Comparison of ENCODE assay signal across 8 mouse cellular contexts in the genomic region with DNA sequence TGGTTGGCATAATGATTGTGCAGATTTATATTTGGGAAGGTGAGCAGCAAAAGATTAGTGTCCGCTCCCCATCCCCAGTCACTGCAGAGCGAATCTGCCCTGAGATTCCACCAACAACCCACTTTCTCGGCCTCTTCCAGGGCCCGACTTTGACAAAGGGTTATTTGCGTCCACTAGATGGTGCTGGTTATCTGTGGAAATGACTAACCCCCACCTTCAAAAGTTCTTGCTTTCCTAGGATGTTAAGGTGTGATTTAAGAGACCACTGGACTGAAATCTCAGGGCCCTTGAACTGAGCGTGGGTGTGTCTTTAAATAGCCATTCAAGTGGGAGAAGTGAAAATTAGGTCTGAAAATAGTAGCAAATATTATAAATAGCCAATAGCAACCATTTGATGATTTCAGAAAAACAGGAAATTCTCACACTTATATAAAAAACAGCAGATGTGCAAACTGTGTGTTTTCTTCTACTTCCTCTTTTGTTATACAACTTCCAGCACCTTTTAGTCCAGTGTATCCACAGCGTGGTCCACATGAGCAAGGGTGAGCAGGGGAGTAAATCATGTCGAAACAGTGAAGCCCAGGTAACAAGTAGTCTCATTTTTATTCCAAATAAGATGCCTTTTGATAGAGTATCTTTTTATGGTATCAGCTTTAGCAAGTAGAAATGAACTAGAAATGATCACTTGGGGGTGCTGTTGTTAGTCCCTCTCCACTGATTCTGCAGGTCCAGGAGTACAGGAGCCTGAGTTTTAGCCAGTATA. TPM values are rescaled to one million over a fixed set of nuclear protein-coding genes. Genes with fewer than 3 reads are reported as not detected.
A peak's percentile ranks its signal among the peaks of the same experiment; 100 is the strongest.
DNase-seq lines count a peak whose midpoint lies in the region; ATAC-seq lines count a peak whose summit lies in the region.

No protein-coding gene starts in this region.

- 19% methylated on average over 8 of the region's 8 CpGs for WGBS in intestine, embryonic 14.5 days
- whole genome bisulfite sequencing in intestine, embryonic 16.5 days, result 20% methylated on average over 8 of the region's 8 CpGs
- 26% methylated on average over 8 of the region's 8 CpGs for WGBS in hindbrain, embryonic 11.5 days
- WGBS in midbrain, embryonic 15.5 days, result 20% methylated on average over 8 of the region's 8 CpGs

- no peak overlapping the region for H3K27ac ChIP-seq in intestine, embryonic 14.5 days (ENCODE audit: low read depth)
- H3K27ac ChIP-seq in intestine, embryonic 16.5 days (ENCODE audit: low read length), result no peak overlapping the region
- no peak overlapping the region for H3K27ac ChIP-seq in hindbrain, embryonic 11.5 days (ENCODE audit: low read depth, low read length)
- H3K27ac ChIP-seq in midbrain, embryonic 15.5 days, result no peak overlapping the region

- 0 out of 2 replicates have a peak, but pooled peaks have one; percentile 50 for ATAC-seq in intestine, embryonic 14.5 days (replicated peaks; ENCODE audit: low FRiP score, low TSS enrichment, low read depth)
- ATAC-seq in intestine, embryonic 16.5 days, result no peak
- peak; percentile 38; the same call in 1 of the 2 replicates for ATAC-seq in hindbrain, embryonic 11.5 days (ENCODE audit: low FRiP score)
- peak; percentile 74 for ATAC-seq in midbrain, embryonic 15.5 days (replicated peaks)

- no peaks in the 10 kb centered on the region for H3K36me3 ChIP-seq in intestine, embryonic 14.5 days (ENCODE audit: control insufficient read depth, insufficient read depth, low read length)
- H3K36me3 ChIP-seq in intestine, embryonic 16.5 days (ENCODE audit: control insufficient read depth, insufficient read depth, low read length), result no peaks in the 10 kb centered on the region
- H3K36me3 ChIP-seq in hindbrain, embryonic 11.5 days (ENCODE audit: control insufficient read depth, insufficient read depth, low read length), result no peaks in the 10 kb centered on the region
- H3K36me3 ChIP-seq in midbrain, embryonic 15.5 days (replicated peaks), result no peaks in the 10 kb centered on the region
- no peaks in the 10 kb centered on the region for H3K36me3 ChIP-seq in splenic B cell, adult 2 months (ENCODE audit: control insufficient read depth, insufficient read depth, low read length, poor library complexity, severe bottlenecking)

- peak; percentile 54 for DNase-seq in intestine, embryonic 14.5 days (ENCODE audit: low spot score)
- DNase-seq in adrenal gland, postnatal 10 days, result peak; percentile 69
- peak; percentile 71 for DNase-seq in embryo, embryonic 9.5 days (ENCODE audit: extremely low spot score)
- peak; percentile 81 for DNase-seq in hindbrain, embryonic 11.5 days (ENCODE audit: low spot score)
- peak; percentile 21 for DNase-seq in left cerebral cortex, adult 11 months (ENCODE audit: low spot score)
- DNase-seq in splenic B cell, adult 2 months (ENCODE audit: low read depth, low spot score), result peak; percentile 89

- H3K4me3 ChIP-seq in intestine, embryonic 14.5 days (ENCODE audit: low read depth, low read length), result no peak overlapping the region
- H3K4me3 ChIP-seq in intestine, embryonic 16.5 days (ENCODE audit: low read length), result no peak overlapping the region
- H3K4me3 ChIP-seq in hindbrain, embryonic 11.5 days (ENCODE audit: low read depth, low read length), result no peak overlapping the region
- no peak overlapping the region for H3K4me3 ChIP-seq in midbrain, embryonic 15.5 days

- H3K4me1 ChIP-seq in intestine, embryonic 14.5 days (replicated peaks; ENCODE audit: control insufficient read depth, insufficient read depth, low read length), result no peaks in the 10 kb centered on the region
- H3K4me1 ChIP-seq in intestine, embryonic 16.5 days (ENCODE audit: control insufficient read depth, insufficient read depth, low read length), result no peaks in the 10 kb centered on the region
- H3K4me1 ChIP-seq in hindbrain, embryonic 11.5 days (replicated peaks; ENCODE audit: control insufficient read depth, insufficient read depth, low read length), result no peaks in the 10 kb centered on the region
- H3K4me1 ChIP-seq in midbrain, embryonic 15.5 days, result no peaks in the 10 kb centered on the region

- H3K4me2 ChIP-seq in intestine, embryonic 14.5 days (ENCODE audit: low read length), result no peak overlapping the region
- H3K4me2 ChIP-seq in intestine, embryonic 16.5 days (ENCODE audit: low read depth, low read length), result no peak overlapping the region
- no peak overlapping the region for H3K4me2 ChIP-seq in hindbrain, embryonic 11.5 days (replicated peaks; ENCODE audit: low read depth, low read length)
- no peak overlapping the region for H3K4me2 ChIP-seq in midbrain, embryonic 15.5 days

- no peaks in the 10 kb centered on the region for H3K27me3 ChIP-seq in intestine, embryonic 14.5 days (replicated peaks; ENCODE audit: control insufficient read depth, insufficient read depth, low read length)
- H3K27me3 ChIP-seq in intestine, embryonic 16.5 days (replicated peaks; ENCODE audit: control insufficient read depth, insufficient read depth, low read length), result no peaks in the 10 kb centered on the region
- no peaks in the 10 kb centered on the region for H3K27me3 ChIP-seq in hindbrain, embryonic 11.5 days (ENCODE audit: control insufficient read depth, insufficient read depth, low read length)
- H3K27me3 ChIP-seq in midbrain, embryonic 15.5 days (replicated peaks), result no peaks in the 10 kb centered on the region
- no peaks in the 10 kb centered on the region for H3K27me3 ChIP-seq in splenic B cell, adult 2 months (ENCODE audit: control insufficient read depth, insufficient read depth, low read length, poor library complexity, severe bottlenecking)

- H3K9me3 ChIP-seq in intestine, embryonic 14.5 days (ENCODE audit: control insufficient read depth, low read length), result no peaks in the 10 kb centered on the region
- no peaks in the 10 kb centered on the region for H3K9me3 ChIP-seq in intestine, embryonic 16.5 days (ENCODE audit: control insufficient read depth, low read length)
- no peaks in the 10 kb centered on the region for H3K9me3 ChIP-seq in hindbrain, embryonic 11.5 days (ENCODE audit: control insufficient read depth, low read length)
- no peaks in the 10 kb centered on the region for H3K9me3 ChIP-seq in midbrain, embryonic 15.5 days

- H3K9ac ChIP-seq in intestine, embryonic 14.5 days (ENCODE audit: low read length), result no peak overlapping the region
- H3K9ac ChIP-seq in intestine, embryonic 16.5 days (ENCODE audit: low read depth, low read length), result no peak overlapping the region
- H3K9ac ChIP-seq in hindbrain, embryonic 11.5 days (ENCODE audit: low read depth, low read length), result no peak overlapping the region
- 0 out of 2 replicates have a peak overlapping the region, but pooled peaks have one; percentile 8 for H3K9ac ChIP-seq in midbrain, embryonic 15.5 days

RNA-seq across cellular contexts. Expression of a gene that starts 6.6 kb away (rescaled TPM):
- polyA plus RNA-seq in intestine, embryonic 14.5 days (2014; fragmentation: Nextera tagmentation; extraction: Ambion mirVana), result 0.36 and 0.49 TPM in 2 replicates
- 0.07 and 0.17 TPM in 2 replicates for polyA plus RNA-seq in intestine, embryonic 16.5 days (2015; fragmentation: Nextera tagmentation; extraction: Ambion mirVana)
- total RNA-seq in adrenal gland, postnatal 10 days (2021), result under 1 TPM; 0.45 to 0.79 TPM
- 3.5 and 4.6 TPM in 2 replicates for polyA plus RNA-seq in hindbrain, embryonic 11.5 days (2014; fragmentation: Nextera tagmentation; extraction: Ambion mirVana)
- 3.0 and 3.1 TPM in 2 replicates for polyA plus RNA-seq in midbrain, embryonic 15.5 days (2015; fragmentation: Nextera tagmentation; extraction: Ambion mirVana)

Comparison
In these comparisons a context has a peak if more than half of its experiments do, and no peak if none do; other contexts are left out.
1. DNase-seq: peak in every context shown above with its lines; median percentile 89 in splenic B cell, adult 2 months; 81 in hindbrain, embryonic 11.5 days; 71 in embryo, embryonic 9.5 days; 69 in adrenal gland, postnatal 10 days; 54 in intestine, embryonic 14.5 days; 21 in left cerebral cortex, adult 11 months.